Mouse (Mus musculus) heart, adult 2 months (tissue): ENCODE results near the gene Dsn1. TPM values are rescaled to one million over a fixed set of nuclear protein-coding genes. Genes with fewer than 3 reads are reported as not detected.

Experiments used
- DNase-seq, 2 experiments: peaks; one replicate each; pipeline ENCODE4 v3.0.0; 2021
- H3K27ac ChIP-seq: fragments of 200-600 bp; 2 replicates; pipeline ENCODE4 v1.8.1; 2022
- H3K27me3 ChIP-seq: fragments of 200-500 bp; 2 replicates; pipeline ENCODE4 v1.6.1; 2012; ENCODE audit warnings: mild to moderate bottlenecking, low read length, inconsistent platforms, mixed read lengths; ENCODE audit not compliant: control insufficient read depth, insufficient read depth
- H3K36me3 ChIP-seq: fragments of 200-500 bp; 2 replicates; pipeline ENCODE4 v1.6.1; 2012; ENCODE audit warnings: low read length, inconsistent platforms; ENCODE audit not compliant: control insufficient read depth, insufficient read depth
- H3K4me1 ChIP-seq: fragments of 200-500 bp; 2 replicates; pipeline ENCODE4 v1.6.1; 2011; ENCODE audit warnings: low read length; ENCODE audit not compliant: control insufficient read depth, insufficient read depth
- H3K4me3 ChIP-seq: fragments of 200-600 bp; 2 replicates; pipeline ENCODE4 v1.8.1; 2022
- H3K79me2 ChIP-seq: fragments of 200-500 bp; replicated peaks from 2 replicates; pipeline ENCODE4 v1.6.1; 2012; ENCODE audit warnings: mild to moderate bottlenecking, inconsistent platforms, low read length, moderate library complexity, mixed read lengths; ENCODE audit not compliant: control insufficient read depth, insufficient read depth
- H3K9ac ChIP-seq: fragments of 200-500 bp; 2 replicates; pipeline ENCODE4 v1.6.1; 2012; ENCODE audit warnings: low read depth, mild to moderate bottlenecking, control low read depth, inconsistent platforms, low read length, mixed read lengths
- CTCF ChIP-seq: fragments of 200-600 bp; IDR thresholded peaks from 2 replicates; pipeline ENCODE4 v1.8.1; 2022; ENCODE audit warnings: antibody characterized with exemption, mild to moderate bottlenecking, moderate library complexity
- EP300 ChIP-seq: fragments of 200-500 bp; IDR thresholded peaks from 2 replicates; pipeline ENCODE4 v1.6.1; 2011; ENCODE audit warnings: low read depth, low read length, control low read depth; ENCODE audit not compliant: insufficient read depth
- POLR2A ChIP-seq: fragments of 200-500 bp; IDR thresholded peaks from 2 replicates; pipeline ENCODE4 v1.6.1; 2011; ENCODE audit warnings: mild to moderate bottlenecking, low read depth, low read length, control low read depth; ENCODE audit not compliant: insufficient read depth
- WGBS: fragments of 180-500 bp; shearing (Covaris S2); methylation state at CpG from one replicate; pipeline ENCODE4 v1.1.7; 2018; 5-methylcytosine and 5-hydroxymethylcytosine counted together
- intact Hi-C: fragments of 180-260 bp; cut with DNase I; formaldehyde crosslinking; loops from one replicate; pipeline ENCODE4 v1.15.1; 2025
- polyA plus RNA-seq: library from polyadenylated mRNA; depleted of rRNA; stranded (reverse); fragments of >200 nt; gene quantifications from 2 replicates; pipeline ENCODE4 v1.2.3, GENCODE M21; 2012
- total RNA-seq, 2 experiments: library from RNA; stranded (reverse); gene quantifications; 2 replicates each; pipeline ENCODE4 v1.2.3; 2021

Gene Dsn1
- total and polyA plus RNA-seq, 3 experiments = 0.70 to 1.8 (median 1.3) TPM

GRCm38 (mm10) chr2:157052448-157052847 is 45.5 kb upstream of the Dsn1 start:
- H3K79me2 ChIP-seq = peaks cover 2% of the 10 kb centered on the region; the same call in 1 of the 2 replicates
- no peaks in the 10 kb centered on the region for H3K27me3 ChIP-seq
- TF ChIP-seq EP300 = no peak
- no peak for TF ChIP-seq CTCF
- TF ChIP-seq POLR2A = no peak
- H3K4me1 ChIP-seq = peaks cover 4% of the 10 kb centered on the region; the same call in 1 of the 2 replicates
- DNase-seq = no peak
- H3K9ac ChIP-seq = no peak overlapping the region
- H3K4me3 ChIP-seq = no peak overlapping the region
- no peaks in the 10 kb centered on the region for H3K36me3 ChIP-seq
- 64% methylated on average over 8 of the region's 8 CpGs for WGBS
- H3K27ac ChIP-seq = no peak overlapping the region
- intact Hi-C loops = no loop called here

- TF ChIP-seq EP300 (no peak), CTCF (no peak), POLR2A (no peak)
- no peaks in the 10 kb centered on the region for H3K36me3 ChIP-seq
- no peak overlapping the region for H3K27ac ChIP-seq
Measured at GRCm38 (mm10) chr2:157049831-157050243, 42.9 kb upstream of the Dsn1 start.

GRCm38 (mm10) chr2:157048395-157049181 is 41.6 kb upstream of the Dsn1 start:
- WGBS = 76% methylated on average over 13 of the region's 13 CpGs
- intact Hi-C loops = no loop called here
- Histone ChIP-seq H3K9ac (no peak overlapping the region), H3K4me1 (peaks cover 2% of the 10 kb centered on the region; the same call in 1 of the 2 replicates), H3K27ac (no peak overlapping the region), H3K36me3 (no peaks in the 10 kb centered on the region), H3K4me3 (no peak overlapping the region), H3K27me3 (no peaks in the 10 kb centered on the region), H3K79me2 (peaks cover 2% of the 10 kb centered on the region)
- TF ChIP-seq EP300 = no peak
- TF ChIP-seq POLR2A = no peak
- no peak for TF ChIP-seq CTCF
- no peak for DNase-seq

More at GRCm38 (mm10) chr2:157049831-157050243, 42.9 kb upstream of the Dsn1 start:
- H3K4me1 ChIP-seq = peaks cover 2% of the 10 kb centered on the region; the same call in 1 of the 2 replicates
- H3K79me2 ChIP-seq = peaks cover 2% of the 10 kb centered on the region
- no peak overlapping the region for H3K9ac ChIP-seq
- H3K27me3 ChIP-seq = no peaks in the 10 kb centered on the region
- DNase-seq = no peak
- no peak overlapping the region for H3K4me3 ChIP-seq
- intact Hi-C loops = no loop called here
- WGBS = 57% methylated on average over 8 of the region's 8 CpGs

GRCm38 (mm10) chr2:157046956-157047355 is 40.0 kb upstream of the Dsn1 start:
- DNase-seq = no peak
- H3K4me1 ChIP-seq = peaks cover 2% of the 10 kb centered on the region; the same call in 1 of the 2 replicates
- TF ChIP-seq EP300 (no peak), POLR2A (no peak), CTCF (no peak)
- WGBS = 89% methylated on average over 5 of the region's 5 CpGs
- H3K4me3 ChIP-seq = no peak overlapping the region
- intact Hi-C loops = no loop called here
- no peak overlapping the region for H3K9ac ChIP-seq
- no peak overlapping the region for H3K27ac ChIP-seq
- H3K36me3 ChIP-seq = no peaks in the 10 kb centered on the region
- peaks cover 2% of the 10 kb centered on the region for H3K79me2 ChIP-seq
- no peaks in the 10 kb centered on the region for H3K27me3 ChIP-seq

GRCm38 (mm10) chr2:157045932-157046331 is 39.0 kb upstream of the Dsn1 start:
- Histone ChIP-seq H3K36me3 (no peaks in the 10 kb centered on the region), H3K4me3 (no peak overlapping the region), H3K27ac (no peak overlapping the region), H3K9ac (no peak overlapping the region), H3K27me3 (no peaks in the 10 kb centered on the region), H3K79me2 (peaks cover 2% of the 10 kb centered on the region), H3K4me1 (peaks cover 3% of the 10 kb centered on the region; the same call in 1 of the 2 replicates)
- TF ChIP-seq CTCF (no peak), POLR2A (no peak), EP300 (no peak)
- no peak for DNase-seq
- WGBS = 100% methylated on average over 2 of the region's 2 CpGs
- intact Hi-C loops = no loop called here

GRCm38 (mm10) chr2:157043987-157044386 is 37.0 kb upstream of the Dsn1 start:
- TF ChIP-seq CTCF (peak; percentile 64), POLR2A (no peak), EP300 (no peak)
- no peak overlapping the region for H3K4me3 ChIP-seq
- H3K27ac ChIP-seq = no peak overlapping the region
- H3K36me3 ChIP-seq = no peaks in the 10 kb centered on the region
- H3K4me1 ChIP-seq = peaks cover 1% of the 10 kb centered on the region; the same call in 1 of the 2 replicates
- no peak overlapping the region for H3K9ac ChIP-seq
- no peak for DNase-seq
- H3K79me2 ChIP-seq = peaks cover 3% of the 10 kb centered on the region
- H3K27me3 ChIP-seq = no peaks in the 10 kb centered on the region
- intact Hi-C loops = loop anchor here (2.0 kb wide), 1 partner anchor 51 kb away; no protein-coding TSS in a partner anchor
